Mouse (Mus musculus) limb, embryonic 15.5 days (tissue): ENCODE results near the gene St7. TPM values are rescaled to one million over a fixed set of nuclear protein-coding genes. Genes with fewer than 3 reads are reported as not detected.

Source experiments
- ATAC-seq: fragments of 200-750 bp; cut with Nextera tagmentation; 2 replicates; pipeline ENCODE4 v1.8.0; 2017; ENCODE audit warnings: low read depth, moderate TSS enrichment; ENCODE audit not compliant: insufficient number of reproducible peaks, low FRiP score, low TSS enrichment
- H3K27ac ChIP-seq: fragments of 300-500 bp; sonication (generic); 2 replicates; pipeline ENCODE4 v1.5.1; 2015; ENCODE audit warnings: moderate library complexity, mild to moderate bottlenecking, inconsistent platforms
- H3K27me3 ChIP-seq: fragments of 300-500 bp; sonication (generic); 2 replicates; pipeline ENCODE4 v1.6.1; 2015; ENCODE audit warnings: inconsistent platforms
- H3K36me3 ChIP-seq: fragments of 300-500 bp; sonication (generic); 2 replicates; pipeline ENCODE4 v1.6.1; 2015; ENCODE audit warnings: inconsistent platforms
- H3K4me1 ChIP-seq: fragments of 300-500 bp; sonication (generic); 2 replicates; pipeline ENCODE4 v1.6.1; 2015; ENCODE audit warnings: inconsistent platforms
- H3K4me2 ChIP-seq: fragments of 300-500 bp; sonication (generic); 2 replicates; pipeline ENCODE4 v1.6.1; 2015; ENCODE audit warnings: mild to moderate bottlenecking, inconsistent platforms
- H3K4me3 ChIP-seq: fragments of 300-500 bp; sonication (generic); 2 replicates; pipeline ENCODE4 v1.5.1; 2015; ENCODE audit warnings: mild to moderate bottlenecking, inconsistent platforms
- H3K9ac ChIP-seq: fragments of 300-500 bp; sonication (generic); 2 replicates; pipeline ENCODE4 v1.6.1; 2015; ENCODE audit warnings: inconsistent platforms
- H3K9me3 ChIP-seq: fragments of 300-500 bp; sonication (generic); 2 replicates; pipeline ENCODE4 v1.6.1; 2016; ENCODE audit warnings: inconsistent platforms
- WGBS: fragments of 180-500 bp; shearing (Covaris S2); methylation state at CpG from one replicate; pipeline ENCODE4 v1.1.7; 2015; 5-methylcytosine and 5-hydroxymethylcytosine counted together
- polyA plus RNA-seq: library from polyadenylated mRNA; unstranded; fragments of >200 nt; fragmentation: Nextera tagmentation; extraction: Ambion mirVana; gene quantifications from 2 replicates; pipeline ENCODE4 v1.2.1, GENCODE M21; 2015

Gene St7
- 26.8 and 27.8 TPM in 2 replicates for polyA plus RNA-seq

- 0 out of 2 replicates have a peak, but pooled peaks cover 2% of the 10 kb centered on the region for H3K36me3 ChIP-seq
- H3K27ac ChIP-seq = peak within 1 kb of the TSS; percentile 96
- WGBS = 49% methylated on average over 7 of the region's 7 CpGs
- peaks cover 15% of the 10 kb centered on the region; the same call in 1 of the 2 replicates for H3K4me1 ChIP-seq
- ATAC-seq = no peak
- H3K4me2 ChIP-seq = peak within 1 kb of the TSS; percentile 68
- peak within 1 kb of the TSS; percentile 90 for H3K9ac ChIP-seq
- H3K4me3 ChIP-seq = peak within 1 kb of the TSS; percentile 73
- no peaks in the 10 kb centered on the region for H3K9me3 ChIP-seq
- H3K27me3 ChIP-seq = no peaks in the 10 kb centered on the region
These were observed at the start of gene St7 for GRCm38 (mm10) chr6:17692647-17693046. Gene St7, plus strand, starts transcription at chr6:17692933.

GRCm38 (mm10) chr6:17646107-17646506, 46.6 kb upstream of the St7 start:
- H3K4me1 ChIP-seq = peaks cover 10% of the 10 kb centered on the region; the same call in 1 of the 2 replicates
- H3K4me3 ChIP-seq = no peak overlapping the region
- no peak overlapping the region for H3K4me2 ChIP-seq
- no peak overlapping the region for H3K9ac ChIP-seq
- peak overlapping the region; percentile 38; the same call in 1 of the 2 replicates for H3K27ac ChIP-seq
- WGBS = 38% methylated on average over 3 of the region's 3 CpGs
- no peaks in the 10 kb centered on the region for H3K27me3 ChIP-seq
- H3K9me3 ChIP-seq = no peaks in the 10 kb centered on the region
- ATAC-seq = no peak
- peaks cover 15% of the 10 kb centered on the region for H3K36me3 ChIP-seq

- WGBS = 84% methylated on average over 2 of the region's 2 CpGs
- Histone ChIP-seq H3K9ac (no peak overlapping the region), H3K4me3 (no peak overlapping the region), H3K4me1 (no peaks in the 10 kb centered on the region), H3K27ac (no peak overlapping the region), H3K9me3 (no peaks in the 10 kb centered on the region), H3K27me3 (no peaks in the 10 kb centered on the region), H3K4me2 (no peak overlapping the region), H3K36me3 (peaks cover 32% of the 10 kb centered on the region)
- no peak for ATAC-seq
These were observed 40.6 kb upstream of the St7 start for GRCm38 (mm10) chr6:17652132-17652531.

GRCm38 (mm10) chr6:17655080-17655479, 37.7 kb upstream of the St7 start:
- no peak for ATAC-seq
- Histone ChIP-seq H3K9me3 (no peaks in the 10 kb centered on the region), H3K27me3 (no peaks in the 10 kb centered on the region), H3K4me3 (no peak overlapping the region), H3K4me1 (no peaks in the 10 kb centered on the region), H3K27ac (no peak overlapping the region), H3K4me2 (no peak overlapping the region), H3K36me3 (peaks cover 27% of the 10 kb centered on the region), H3K9ac (no peak overlapping the region)
- 92% methylated on average over 2 of the region's 2 CpGs for WGBS

- Histone ChIP-seq H3K27ac (no peak overlapping the region), H3K4me3 (no peak overlapping the region), H3K36me3 (peaks cover 21% of the 10 kb centered on the region), H3K9me3 (no peaks in the 10 kb centered on the region), H3K27me3 (no peaks in the 10 kb centered on the region), H3K4me1 (no peaks in the 10 kb centered on the region), H3K9ac (no peak overlapping the region), H3K4me2 (no peak overlapping the region)
- ATAC-seq = no peak
- 77% methylated on average over 1 of the region's 1 CpGs for WGBS
These were observed 35.4 kb upstream of the St7 start for GRCm38 (mm10) chr6:17657308-17657707.

GRCm38 (mm10) chr6:17665348-17665747, 27.4 kb upstream of the St7 start:
- H3K27ac ChIP-seq = no peak overlapping the region
- H3K9ac ChIP-seq = no peak overlapping the region
- ATAC-seq = no peak
- H3K27me3 ChIP-seq = no peaks in the 10 kb centered on the region
- H3K4me1 ChIP-seq = no peaks in the 10 kb centered on the region
- WGBS = 93% methylated on average over 7 of the region's 7 CpGs
- H3K4me3 ChIP-seq = no peak overlapping the region
- H3K36me3 ChIP-seq = peaks cover 43% of the 10 kb centered on the region
- no peaks in the 10 kb centered on the region for H3K9me3 ChIP-seq
- H3K4me2 ChIP-seq = no peak overlapping the region

- Histone ChIP-seq H3K4me2 (no peak overlapping the region), H3K9ac (no peak overlapping the region), H3K9me3 (no peaks in the 10 kb centered on the region), H3K27me3 (no peaks in the 10 kb centered on the region), H3K4me3 (no peak overlapping the region), H3K27ac (no peak overlapping the region), H3K36me3 (peaks cover 43% of the 10 kb centered on the region), H3K4me1 (no peaks in the 10 kb centered on the region)
- ATAC-seq = no peak
These were observed 26.7 kb upstream of the St7 start for GRCm38 (mm10) chr6:17666024-17666423.

GRCm38 (mm10) chr6:17667813-17668212, 24.9 kb upstream of the St7 start:
- Histone ChIP-seq H3K36me3 (peaks cover 31% of the 10 kb centered on the region), H3K4me1 (no peaks in the 10 kb centered on the region), H3K4me2 (no peak overlapping the region), H3K9me3 (no peaks in the 10 kb centered on the region), H3K4me3 (no peak overlapping the region), H3K27ac (no peak overlapping the region), H3K27me3 (no peaks in the 10 kb centered on the region), H3K9ac (no peak overlapping the region)
- 93% methylated on average over 3 of the region's 3 CpGs for WGBS
- ATAC-seq = no peak

GRCm38 (mm10) chr6:17668334-17668733, 24.4 kb upstream of the St7 start:
- ATAC-seq = no peak
- H3K27ac ChIP-seq = no peak overlapping the region

GRCm38 (mm10) chr6:17669826-17670225, 22.9 kb upstream of the St7 start:
- WGBS = 75% methylated on average over 2 of the region's 2 CpGs
- H3K4me2 ChIP-seq = no peak overlapping the region
- no peaks in the 10 kb centered on the region for H3K9me3 ChIP-seq
- H3K9ac ChIP-seq = no peak overlapping the region
- peaks cover 17% of the 10 kb centered on the region for H3K36me3 ChIP-seq
- H3K4me3 ChIP-seq = no peak overlapping the region
- H3K27me3 ChIP-seq = no peaks in the 10 kb centered on the region
- no peak overlapping the region for H3K27ac ChIP-seq
- no peaks in the 10 kb centered on the region for H3K4me1 ChIP-seq
- no peak for ATAC-seq

More at GRCm38 (mm10) chr6:17668334-17668733, 24.4 kb upstream of the St7 start:
- H3K9ac ChIP-seq = no peak overlapping the region
- H3K36me3 ChIP-seq = peaks cover 25% of the 10 kb centered on the region
- no peak overlapping the region for H3K4me2 ChIP-seq
- no peaks in the 10 kb centered on the region for H3K4me1 ChIP-seq
- WGBS = 94% methylated on average over 12 of the region's 12 CpGs
- no peaks in the 10 kb centered on the region for H3K9me3 ChIP-seq
- H3K4me3 ChIP-seq = no peak overlapping the region
- H3K27me3 ChIP-seq = no peaks in the 10 kb centered on the region

GRCm38 (mm10) chr6:17675019-17675756, 17.5 kb upstream of the St7 start:
- Histone ChIP-seq H3K4me1 (no peaks in the 10 kb centered on the region), H3K9ac (no peak overlapping the region), H3K4me3 (no peak overlapping the region), H3K4me2 (no peak overlapping the region), H3K36me3 (no peaks in the 10 kb centered on the region), H3K9me3 (no peaks in the 10 kb centered on the region), H3K27me3 (no peaks in the 10 kb centered on the region), H3K27ac (no peak overlapping the region)
- 28% methylated on average over 12 of the region's 12 CpGs for WGBS
- no peak for ATAC-seq

- H3K27ac ChIP-seq = no peak overlapping the region
- H3K36me3 ChIP-seq = no peaks in the 10 kb centered on the region
- H3K27me3 ChIP-seq = no peaks in the 10 kb centered on the region
- no peaks in the 10 kb centered on the region for H3K9me3 ChIP-seq
- H3K4me2 ChIP-seq = no peak overlapping the region
- no peaks in the 10 kb centered on the region for H3K4me1 ChIP-seq
- ATAC-seq = no peak
- no peak overlapping the region for H3K9ac ChIP-seq
- H3K4me3 ChIP-seq = no peak overlapping the region
- WGBS = 73% methylated on average over 2 of the region's 2 CpGs
These were observed 15.7 kb upstream of the St7 start for GRCm38 (mm10) chr6:17677008-17677407.
